Mouse (Mus musculus) brain, embryonic 14.5 days (tissue): ENCODE measurements around the gene Prpf8.

Experiments
- CTCF ChIP-seq: fragments of 200-500 bp; IDR thresholded peaks from 2 replicates; pipeline ENCODE4 v1.5.1; 2012; ENCODE audit warnings: inconsistent platforms, mild to moderate bottlenecking, moderate library complexity, borderline replicate concordance; ENCODE audit not compliant: insufficient read depth, insufficient read length; ENCODE audit errors: extremely low read depth
- POLR2A ChIP-seq: fragments of 200-500 bp; IDR thresholded peaks from 2 replicates; pipeline ENCODE4 v1.6.1; 2012; ENCODE audit warnings: mild to moderate bottlenecking, inconsistent platforms, borderline replicate concordance; ENCODE audit not compliant: poor library complexity, insufficient read depth, insufficient read length, severe bottlenecking; ENCODE audit errors: extremely low read depth

GRCm38 (mm10) chr11:75443711-75444110, 42.9 kb upstream of the Prpf8 start:
- no peak for TF ChIP-seq POLR2A
- TF ChIP-seq CTCF: no peak
